Mouse (Mus musculus): ENCODE data around the gene Papss2. TPM values are rescaled to one million over a fixed set of nuclear protein-coding genes. Genes with fewer than 3 reads are reported as not detected.

Gene Papss2
- polyA plus RNA-seq, 1 experiment from 2014 or later: 2.5 TPM

DNA sequence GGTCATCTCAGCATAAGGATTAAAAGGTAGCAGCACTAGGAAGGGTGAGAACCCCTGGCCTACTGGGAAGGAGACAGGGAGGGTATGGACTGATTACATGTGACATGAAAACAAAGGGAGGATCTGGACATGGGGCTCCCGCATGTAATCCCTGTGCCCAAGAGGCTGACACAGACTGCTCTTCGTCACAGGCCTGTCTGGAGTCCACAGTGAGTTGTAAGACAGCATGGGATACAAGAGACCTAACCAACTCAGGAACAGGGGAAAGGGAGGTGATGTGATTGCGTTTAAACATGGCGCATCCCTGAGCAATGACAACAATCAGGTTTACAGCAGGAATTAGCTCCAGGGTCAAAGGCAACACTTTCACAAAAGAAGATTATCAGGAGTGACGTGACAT is 113.4 kb downstream of the Papss2 start:
- 86% methylated on average over 5 of the region's 5 CpGs for WGBS
- H3K9me3 ChIP-seq: no peaks in the 10 kb centered on the region
- no peak overlapping the region for H3K27ac ChIP-seq
- H3K4me3 ChIP-seq: no peak overlapping the region
- no peak for DNase-seq (ENCODE audit: extremely low spot score, low spot score)
- H3K36me3 ChIP-seq (replicated peaks): peaks cover 50% of the 10 kb centered on the region
- H3K27me3 ChIP-seq (ENCODE audit: poor library complexity, severe bottlenecking): no peaks in the 10 kb centered on the region
- H3K4me1 ChIP-seq: peaks cover 24% of the 10 kb centered on the region

DNA sequence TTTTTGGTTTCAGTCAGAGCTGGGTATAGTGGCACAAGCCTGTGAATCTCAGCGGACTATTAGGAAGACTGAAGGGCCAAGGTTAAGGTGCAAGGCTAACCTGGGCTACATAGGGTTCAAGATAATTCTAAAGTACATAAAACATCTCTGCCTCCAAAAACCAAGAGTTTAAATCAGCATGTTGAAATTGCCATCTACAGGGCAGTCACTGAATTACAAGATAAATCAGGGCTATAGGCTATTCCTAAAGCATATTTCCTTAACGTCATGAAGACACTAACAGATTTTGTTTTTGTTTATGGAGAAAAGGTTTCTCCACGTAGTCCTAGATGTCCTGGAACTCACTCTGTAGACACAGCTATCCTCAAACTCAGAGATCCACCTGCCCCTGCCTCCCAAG is 114.7 kb downstream of the Papss2 start:
- no peak for DNase-seq (ENCODE audit: extremely low spot score, low spot score)
- Histone ChIP-seq H3K27me3 (ENCODE audit: poor library complexity, severe bottlenecking) (no peaks in the 10 kb centered on the region), H3K36me3 (replicated peaks) (peaks cover 37% of the 10 kb centered on the region), H3K9me3 (no peaks in the 10 kb centered on the region), H3K4me3 (no peak overlapping the region; the same call in 1 of the 2 replicates), H3K4me1 (peaks cover 24% of the 10 kb centered on the region), H3K27ac (no peak overlapping the region)
- WGBS: 74% methylated on average over 3 of the region's 3 CpGs

DNA sequence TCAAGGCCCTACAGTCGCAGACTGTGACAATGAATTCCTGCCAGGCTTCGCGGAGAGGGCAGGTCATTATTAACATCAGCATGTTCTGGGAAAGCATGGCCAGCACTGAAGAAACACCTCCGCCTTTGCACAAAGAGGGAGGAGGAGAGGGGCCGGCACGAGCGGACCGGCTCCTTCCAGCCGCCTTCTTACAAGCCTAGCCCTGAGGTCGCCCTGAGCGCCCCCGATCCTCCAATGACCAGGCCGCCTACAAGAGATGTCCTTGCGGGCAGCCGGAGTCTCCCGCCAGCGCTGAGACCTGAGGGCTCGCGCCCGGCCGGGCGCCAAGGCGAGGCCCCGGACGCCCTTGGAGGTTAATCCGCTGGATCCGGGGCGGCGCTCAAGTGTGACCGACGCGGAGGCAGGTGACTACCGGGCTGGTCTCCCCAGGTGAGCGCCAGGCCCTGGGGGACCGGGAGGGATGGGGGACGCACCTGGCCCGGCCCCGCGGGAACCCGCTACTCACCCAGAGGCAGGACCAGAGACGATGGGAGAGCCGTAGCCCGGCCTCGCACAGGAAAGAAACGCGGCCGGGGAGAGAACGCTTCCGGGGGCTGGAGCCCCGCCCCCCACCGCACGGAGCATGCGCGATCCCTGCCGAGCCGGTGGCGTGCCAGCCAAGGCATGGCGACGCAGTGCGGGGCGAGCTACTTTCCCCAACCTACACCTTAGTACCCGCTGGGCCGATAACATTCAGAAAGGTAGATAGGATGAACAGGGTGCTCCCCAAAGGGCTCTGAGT is 116.4 kb downstream of the Papss2 start:
- Histone ChIP-seq H3K9me3 (no peaks in the 10 kb centered on the region), H3K27me3 (ENCODE audit: poor library complexity, severe bottlenecking) (no peaks in the 10 kb centered on the region), H3K4me3 (peak overlapping the region; percentile 91), H3K36me3 (replicated peaks) (peaks cover 20% of the 10 kb centered on the region), H3K4me1 (peaks cover 24% of the 10 kb centered on the region), H3K27ac (peak overlapping the region; percentile 98)
- under 1% methylated on average over 63 of the region's 63 CpGs for WGBS
- DNase-seq (ENCODE audit: extremely low spot score, low spot score): peak; percentile 89

DNA sequence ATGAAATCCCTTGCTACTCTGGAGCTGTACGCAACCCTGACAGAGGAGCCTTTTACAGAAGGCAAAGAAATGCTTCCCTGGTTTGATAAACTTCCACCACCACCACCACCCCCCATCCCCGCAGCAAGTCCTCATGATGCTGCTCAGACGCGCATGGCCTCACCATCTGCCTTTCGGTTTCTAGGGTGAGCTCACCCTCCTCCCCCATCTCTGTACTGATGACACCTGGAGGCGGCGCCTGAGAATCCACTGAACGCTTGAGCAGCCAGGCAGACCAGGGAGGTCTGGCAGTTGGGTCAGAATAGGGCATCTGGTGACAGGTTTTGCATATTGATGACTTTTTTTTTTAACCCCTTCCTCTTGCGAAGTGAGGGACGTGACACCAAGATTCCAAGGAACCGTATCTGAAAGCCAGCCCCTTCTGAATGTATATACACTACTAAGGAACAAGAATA is 117.0 kb downstream of the Papss2 start:
- no peaks in the 10 kb centered on the region for H3K27me3 ChIP-seq (ENCODE audit: poor library complexity, severe bottlenecking)
- WGBS: 0% methylated on average over 11 of the region's 11 CpGs
- H3K4me1 ChIP-seq: peaks cover 24% of the 10 kb centered on the region
- no peaks in the 10 kb centered on the region for H3K9me3 ChIP-seq
- H3K27ac ChIP-seq: peak overlapping the region; percentile 98
- peak; percentile 76 for DNase-seq (ENCODE audit: extremely low spot score, low spot score)
- H3K36me3 ChIP-seq (replicated peaks): peaks cover 18% of the 10 kb centered on the region
- H3K4me3 ChIP-seq: peak overlapping the region; percentile 91

DNA sequence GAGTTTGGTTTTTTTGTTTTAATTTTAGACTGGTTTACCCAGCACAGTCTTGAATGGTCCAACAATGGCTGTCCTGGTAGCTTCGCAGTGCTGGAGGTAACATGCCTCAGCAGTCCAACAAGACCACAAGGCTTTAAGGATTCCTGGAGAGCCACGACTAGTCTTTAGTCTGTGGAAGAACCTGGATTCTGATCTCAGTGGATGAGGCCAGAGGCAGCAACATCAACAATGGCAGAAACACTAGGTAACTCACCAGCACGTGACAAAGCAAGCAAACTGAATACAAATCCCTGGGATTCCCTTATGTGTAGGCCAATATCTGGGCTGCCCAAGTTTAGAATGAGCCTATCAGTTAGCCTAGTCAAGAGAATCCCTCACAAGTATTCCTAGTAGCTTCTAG is 117.9 kb downstream of the Papss2 start:
- Histone ChIP-seq H3K9me3 (no peaks in the 10 kb centered on the region), H3K27me3 (ENCODE audit: poor library complexity, severe bottlenecking) (no peaks in the 10 kb centered on the region), H3K36me3 (replicated peaks) (peaks cover 12% of the 10 kb centered on the region), H3K4me3 (no peak overlapping the region), H3K27ac (no peak overlapping the region), H3K4me1 (peaks cover 24% of the 10 kb centered on the region)
- no peak for DNase-seq (ENCODE audit: extremely low spot score, low spot score)
- 78% methylated on average over 3 of the region's 3 CpGs for WGBS

DNA sequence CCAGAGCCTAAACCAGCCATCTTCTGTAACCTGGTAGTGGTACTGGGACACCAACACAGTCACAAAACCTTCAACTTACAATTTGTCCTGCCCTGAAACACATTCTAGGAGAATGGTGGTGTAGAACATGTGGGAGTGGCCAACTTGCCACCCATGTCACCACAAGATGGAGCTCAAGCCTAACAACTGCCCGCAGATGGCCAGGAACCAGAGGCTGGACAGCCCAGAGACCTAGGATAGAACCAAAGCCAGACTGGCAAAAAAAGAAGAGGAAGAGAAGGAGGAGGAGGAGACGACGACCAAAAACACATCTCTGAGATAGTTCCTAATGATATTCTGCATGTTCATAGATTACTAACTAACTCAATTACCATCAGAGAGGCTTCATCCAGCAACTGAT is 119.6 kb downstream of the Papss2 start:
- Histone ChIP-seq H3K36me3 (replicated peaks) (no peaks in the 10 kb centered on the region), H3K27me3 (ENCODE audit: poor library complexity, severe bottlenecking) (no peaks in the 10 kb centered on the region), H3K4me1 (peaks cover 24% of the 10 kb centered on the region), H3K9me3 (no peaks in the 10 kb centered on the region), H3K27ac (no peak overlapping the region), H3K4me3 (no peak overlapping the region)
- 10% methylated on average over 3 of the region's 3 CpGs for WGBS
- peak; percentile 71 for DNase-seq (ENCODE audit: extremely low spot score, low spot score)

DNA sequence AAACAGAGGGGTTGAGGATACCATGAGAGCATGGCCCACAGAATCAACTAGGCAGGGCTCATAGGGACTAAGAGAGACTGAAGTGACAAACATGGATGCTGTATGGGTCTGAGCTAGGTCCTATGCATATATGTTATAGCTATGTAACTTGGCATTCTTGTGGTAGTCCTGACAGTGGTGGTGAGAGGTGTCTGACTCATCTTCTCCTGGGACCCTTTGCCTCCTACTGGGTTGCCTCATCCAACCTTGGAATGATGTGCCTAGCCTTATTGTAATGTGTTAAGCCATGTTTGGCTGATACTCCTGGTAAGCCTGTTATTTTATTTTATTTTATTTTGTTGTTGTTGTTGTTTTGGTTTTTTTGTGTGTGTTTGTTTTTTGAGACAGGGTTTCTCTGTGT is 120.1 kb downstream of the Papss2 start:
- no peak overlapping the region for H3K27ac ChIP-seq
- H3K27me3 ChIP-seq (ENCODE audit: poor library complexity, severe bottlenecking): no peaks in the 10 kb centered on the region
- H3K36me3 ChIP-seq (replicated peaks): no peaks in the 10 kb centered on the region
- H3K4me1 ChIP-seq: peaks cover 21% of the 10 kb centered on the region
- DNase-seq (ENCODE audit: extremely low spot score, low spot score): no peak
- H3K4me3 ChIP-seq: no peak overlapping the region
- H3K9me3 ChIP-seq: no peaks in the 10 kb centered on the region

Other genes starting within 250 kb of the Papss2 start
- 14.1 and 15.1 TPM in 2 replicates for gene Sgms1, start 206.1 kb upstream of the Papss2 start, polyA plus RNA-seq (2016; fragmentation: Nextera tagmentation; extraction: Ambion mirVana)
- 55.9 and 62.9 TPM in 2 replicates for gene Rpl9-ps6, start 129.2 kb upstream of the Papss2 start, polyA plus RNA-seq (2016; fragmentation: Nextera tagmentation; extraction: Ambion mirVana)
- 64.0 and 64.2 TPM in 2 replicates for gene Minpp1, start 110.0 kb upstream of the Papss2 start, polyA plus RNA-seq (2016; fragmentation: Nextera tagmentation; extraction: Ambion mirVana)
- 79.9 and 81.1 TPM in 2 replicates for gene Atad1, start 144.0 kb downstream of the Papss2 start, polyA plus RNA-seq (2016; fragmentation: Nextera tagmentation; extraction: Ambion mirVana)
- gene Pten, start 161.7 kb downstream of the Papss2 start, polyA plus RNA-seq (2016; fragmentation: Nextera tagmentation; extraction: Ambion mirVana): 7.3 and 8.7 TPM in 2 replicates